Mouse (Mus musculus): ENCODE measurements around the gene Tec. TPM values are rescaled to one million over a fixed set of nuclear protein-coding genes. Genes with fewer than 3 reads are reported as not detected.

Gene Tec
- total and polyA plus RNA-seq, 3 experiments: 7.9 to 25.9 (median 20.1) TPM

DNA sequence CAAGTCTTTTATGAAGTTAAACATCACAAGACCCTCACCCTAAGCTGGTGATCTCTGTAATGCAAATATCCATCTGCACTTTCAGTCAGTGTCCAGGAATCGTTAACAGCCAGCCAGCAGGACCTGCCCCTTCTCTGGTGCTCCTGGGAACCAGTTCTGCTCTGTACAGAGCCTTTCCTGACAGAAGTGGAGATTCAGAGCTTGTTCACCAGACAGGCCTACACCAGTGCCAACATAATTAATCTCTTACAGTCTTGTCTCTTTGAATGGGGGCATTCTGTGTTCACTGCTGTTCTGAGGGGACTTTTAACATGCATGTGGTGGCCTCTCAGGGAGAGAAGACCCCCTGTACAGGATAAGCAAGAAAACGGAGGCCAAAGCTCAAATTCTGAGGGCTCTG lies 29.3 kb downstream of the Tec start:
- no peak overlapping the region for H3K27ac ChIP-seq (ENCODE audit: insufficient read depth, low read depth)
- H3K4me1 ChIP-seq (ENCODE audit: control insufficient read depth in 1 of 2, insufficient read depth in 2 of 2): peaks cover 12 to 19% of the 10 kb centered on the region in 2 experiments
- in situ Hi-C loops (cut with MboI; ENCODE audit: low pct_ligation_motif_present, low pct_unique_long_range_greater_than_20kb, low sequenced_read_pairs): no loop called here
- H3K4me3 ChIP-seq (replicated peaks in 1 of 3; ENCODE audit: low read depth in 2 of 3, low read length in 2 of 3, poor library complexity in 1 of 3): no peak overlapping the region
- peaks cover 0 to 46% of the 10 kb centered on the region in 2 experiments for H3K36me3 ChIP-seq (replicated peaks in 1 of 2; ENCODE audit: control insufficient read depth in 1 of 2, insufficient read depth in 1 of 2, low read length in 1 of 2)
- dilution Hi-C loops (cut with MboI; ENCODE audit: extremely low pct_ligation_motif_present, extremely low pct_unique_long_range_greater_than_20kb, low sequenced_read_pairs): no loop called here
- H3K9me3 ChIP-seq (replicated peaks; ENCODE audit: low read length): peaks cover 19% of the 10 kb centered on the region
- H3K79me2 ChIP-seq (replicated peaks; ENCODE audit: control insufficient read depth, extremely low read depth, insufficient read depth, poor library complexity, severe bottlenecking): no peaks in the 10 kb centered on the region; the same call in 1 of the 2 replicates
- no peak overlapping the region for H3K4me2 ChIP-seq (ENCODE audit: insufficient read depth, low read depth, poor library complexity, severe bottlenecking)
- no peak for DNase-seq (ENCODE audit: extremely low read depth)
- TF ChIP-seq CHD1 (IDR thresholded peaks at IDR 0.05; ENCODE audit: low read depth, low read length) (no peak), POLR2AphosphoS2 (IDR thresholded peaks at IDR 0.05; ENCODE audit: low read depth, low read length) (no peak), ZC3H11A (IDR thresholded peaks at IDR 0.05; ENCODE audit: low read depth, low read length) (no peak), TBP (conservative IDR thresholded peaks at IDR 0.05; ENCODE audit: low read depth, low read length) (no peak), TCF12 (IDR thresholded peaks at IDR 0.05; ENCODE audit: low read depth, low read length) (no peak), MAX (IDR thresholded peaks at IDR 0.05; ENCODE audit: low read length) (no peak), ZKSCAN1 (IDR thresholded peaks at IDR 0.05; ENCODE audit: borderline replicate concordance, low read depth, low read length) (no peak), RAD21 (IDR thresholded peaks at IDR 0.05; ENCODE audit: low read depth, low read length) (no peak), RCOR1 (conservative IDR thresholded peaks at IDR 0.05; ENCODE audit: low read depth, low read length) (no peak), HCFC1 (IDR thresholded peaks at IDR 0.05; ENCODE audit: low read depth, low read length) (no peak), USF2 (conservative IDR thresholded peaks at IDR 0.05; ENCODE audit: low read depth, low read length) (no peak), ELF1 (IDR thresholded peaks at IDR 0.05; ENCODE audit: low read depth, low read length) (no peak), MEF2A (IDR thresholded peaks at IDR 0.05; ENCODE audit: borderline replicate concordance, low read depth, low read length) (no peak), USF1 (IDR thresholded peaks at IDR 0.05; ENCODE audit: low read depth, low read length) (no peak)
- no peaks in the 10 kb centered on the region for H3K27me3 ChIP-seq (replicated peaks)
- H3K9ac ChIP-seq (ENCODE audit: insufficient read depth, low read depth): no peak overlapping the region

DNA sequence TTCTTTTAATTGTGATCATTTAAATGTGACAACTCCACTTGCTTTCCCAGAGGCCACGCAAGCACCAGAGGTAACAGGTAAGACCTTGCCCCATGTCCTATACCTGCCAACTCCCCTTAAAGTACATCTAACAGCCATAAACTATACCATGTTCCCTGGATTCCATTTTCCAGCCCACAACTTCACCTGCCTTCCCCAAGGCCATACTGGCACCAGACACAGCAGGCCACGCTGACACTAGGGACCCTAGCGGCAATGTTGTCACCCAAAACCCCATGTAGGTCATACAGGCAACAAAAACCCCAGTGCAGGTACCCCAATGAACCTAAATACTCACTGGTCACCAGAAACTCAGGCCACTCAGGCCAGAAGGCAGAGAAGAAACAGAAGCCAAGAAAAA lies 32.6 kb downstream of the Tec start:
- H3K4me2 ChIP-seq (ENCODE audit: insufficient read depth, low read depth, poor library complexity, severe bottlenecking): no peak overlapping the region
- H3K79me2 ChIP-seq (replicated peaks; ENCODE audit: control insufficient read depth, extremely low read depth, insufficient read depth, poor library complexity, severe bottlenecking): no peaks in the 10 kb centered on the region
- dilution Hi-C loops (cut with MboI; ENCODE audit: extremely low pct_ligation_motif_present, extremely low pct_unique_long_range_greater_than_20kb, low sequenced_read_pairs): no loop called here
- H3K9ac ChIP-seq (ENCODE audit: insufficient read depth, low read depth): no peak overlapping the region
- no peak overlapping the region for H3K27ac ChIP-seq (ENCODE audit: insufficient read depth, low read depth)
- in situ Hi-C loops (cut with MboI; ENCODE audit: low pct_ligation_motif_present, low pct_unique_long_range_greater_than_20kb, low sequenced_read_pairs): no loop called here
- TF ChIP-seq CHD1 (IDR thresholded peaks at IDR 0.05; ENCODE audit: low read depth, low read length) (no peak), ZNF384 (IDR thresholded peaks at IDR 0.05; ENCODE audit: low read depth, low read length) (no peak), ZMIZ1 (IDR thresholded peaks at IDR 0.05; ENCODE audit: low read depth, low read length) (no peak), PAX5 (IDR thresholded peaks at IDR 0.05; ENCODE audit: low read length) (no peak), ZC3H11A (IDR thresholded peaks at IDR 0.05; ENCODE audit: low read depth, low read length) (no peak), RCOR1 (conservative IDR thresholded peaks at IDR 0.05; ENCODE audit: low read depth, low read length) (no peak), KAT2A (IDR thresholded peaks at IDR 0.05; ENCODE audit: insufficient replicate concordance, low read length) (no peak), NELFE (IDR thresholded peaks at IDR 0.05; ENCODE audit: low read depth, low read length) (no peak), UBTF (IDR thresholded peaks at IDR 0.05; ENCODE audit: low read depth, low read length) (no peak), TCF12 (IDR thresholded peaks at IDR 0.05; ENCODE audit: low read depth, low read length) (no peak), MAFK (IDR thresholded peaks at IDR 0.05; ENCODE audit: insufficient replicate concordance, low read length) (no peak), MAX (IDR thresholded peaks at IDR 0.05; ENCODE audit: low read length) (no peak), JUN (IDR thresholded peaks at IDR 0.05; ENCODE audit: insufficient read depth, low read depth, low read length) (no peak)
- DNase-seq (ENCODE audit: extremely low read depth): no peak
- no peak overlapping the region for H3K4me3 ChIP-seq (replicated peaks in 1 of 3; ENCODE audit: low read depth in 2 of 3, low read length in 2 of 3, poor library complexity in 1 of 3)
- H3K36me3 ChIP-seq (replicated peaks in 1 of 2; ENCODE audit: control insufficient read depth in 1 of 2, insufficient read depth in 1 of 2, low read length in 1 of 2): peaks cover 0 to 51% of the 10 kb centered on the region in 2 experiments
- H3K9me3 ChIP-seq (replicated peaks; ENCODE audit: low read length): peaks cover 12% of the 10 kb centered on the region
- peaks cover 3 to 30% of the 10 kb centered on the region in 2 experiments; a peak in 2 of 4 replicates for H3K4me1 ChIP-seq (ENCODE audit: control insufficient read depth in 1 of 2, insufficient read depth in 2 of 2)
- H3K27me3 ChIP-seq (replicated peaks): no peaks in the 10 kb centered on the region

All from CH12.LX (cell line).